Mouse (Mus musculus) heart, embryonic 11.5 days (tissue): ENCODE data around the gene Srsf1. TPM values are rescaled to one million over a fixed set of nuclear protein-coding genes. Genes with fewer than 3 reads are reported as not detected.

Experiments
- ATAC-seq: fragments of 200-750 bp; cut with Nextera tagmentation; replicated peaks from 2 replicates; pipeline ENCODE4 v1.8.0; 2017; ENCODE audit warnings: moderate library complexity; ENCODE audit not compliant: insufficient number of reproducible peaks, low FRiP score, low TSS enrichment
- H3K27ac ChIP-seq: fragments of 300-500 bp; sonication (generic); 2 replicates; pipeline ENCODE4 v1.5.1; 2014; ENCODE audit warnings: mild to moderate bottlenecking, low read depth, low read length
- H3K27me3 ChIP-seq: fragments of 300-500 bp; sonication (generic); 2 replicates; pipeline ENCODE4 v1.6.1; 2014; ENCODE audit warnings: mild to moderate bottlenecking, low read length, mixed read lengths; ENCODE audit not compliant: control insufficient read depth, insufficient read depth
- H3K36me3 ChIP-seq: fragments of 300-500 bp; sonication (generic); 2 replicates; pipeline ENCODE4 v1.6.1; 2014; ENCODE audit warnings: mild to moderate bottlenecking, low read length, moderate library complexity, mixed read lengths; ENCODE audit not compliant: control insufficient read depth, insufficient read depth
- H3K4me1 ChIP-seq: fragments of 300-500 bp; sonication (generic); 2 replicates; pipeline ENCODE4 v1.6.1; 2014; ENCODE audit warnings: low read length; ENCODE audit not compliant: control insufficient read depth, insufficient read depth
- H3K4me2 ChIP-seq: fragments of 300-500 bp; sonication (generic); 2 replicates; pipeline ENCODE4 v1.6.1; 2014; ENCODE audit warnings: mild to moderate bottlenecking, moderate library complexity
- H3K4me3 ChIP-seq: fragments of 300-500 bp; sonication (generic); 2 replicates; pipeline ENCODE4 v1.5.1; 2014; ENCODE audit warnings: low read depth, low read length
- H3K9ac ChIP-seq: fragments of 300-500 bp; sonication (generic); 2 replicates; pipeline ENCODE4 v1.6.1; 2014; ENCODE audit warnings: mild to moderate bottlenecking, low read depth, low read length, moderate library complexity
- H3K9me3 ChIP-seq: fragments of 300-500 bp; sonication (generic); replicated peaks from 2 replicates; pipeline ENCODE4 v1.6.1; 2016; ENCODE audit warnings: low read length; ENCODE audit not compliant: control insufficient read depth
- WGBS: fragments of 180-500 bp; shearing (Covaris S2); extraction: QIAGEN DNeasy Blood & Tissue Kit; methylation state at CpG from one replicate; pipeline ENCODE4 v1.1.7; 2014; ENCODE audit not compliant: insufficient replicate concordance; 5-methylcytosine and 5-hydroxymethylcytosine counted together
- polyA plus RNA-seq: library from polyadenylated mRNA; unstranded; fragments of >200 nt; fragmentation: Nextera tagmentation; extraction: Ambion mirVana; gene quantifications from 2 replicates; pipeline ENCODE4 v1.2.1, GENCODE M21; 2014

Gene Srsf1
- polyA plus RNA-seq, 1 experiment from 2014 or later = 205 TPM

DNA sequence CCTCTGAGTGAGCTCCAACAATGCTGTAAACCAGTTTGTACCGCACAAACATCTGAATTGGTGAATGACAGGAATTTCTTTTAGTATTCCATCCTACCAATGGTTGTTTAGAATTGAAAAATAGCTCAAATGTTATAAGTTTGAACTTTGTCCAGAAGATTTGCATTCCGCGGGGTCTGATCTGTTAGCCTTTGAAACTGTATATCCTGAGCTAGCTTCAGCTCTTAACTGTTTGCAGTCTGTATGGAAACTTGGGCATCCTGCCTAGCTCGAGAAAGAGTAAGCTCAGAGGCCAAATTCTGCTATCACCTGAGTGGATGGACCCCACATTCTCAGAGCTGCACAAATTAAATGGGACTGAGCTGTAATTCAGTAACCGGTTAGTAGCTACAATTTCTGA, 23.9 kb downstream of the Srsf1 start:
- peaks cover 18% of the 10 kb centered on the region for H3K4me1 ChIP-seq

DNA sequence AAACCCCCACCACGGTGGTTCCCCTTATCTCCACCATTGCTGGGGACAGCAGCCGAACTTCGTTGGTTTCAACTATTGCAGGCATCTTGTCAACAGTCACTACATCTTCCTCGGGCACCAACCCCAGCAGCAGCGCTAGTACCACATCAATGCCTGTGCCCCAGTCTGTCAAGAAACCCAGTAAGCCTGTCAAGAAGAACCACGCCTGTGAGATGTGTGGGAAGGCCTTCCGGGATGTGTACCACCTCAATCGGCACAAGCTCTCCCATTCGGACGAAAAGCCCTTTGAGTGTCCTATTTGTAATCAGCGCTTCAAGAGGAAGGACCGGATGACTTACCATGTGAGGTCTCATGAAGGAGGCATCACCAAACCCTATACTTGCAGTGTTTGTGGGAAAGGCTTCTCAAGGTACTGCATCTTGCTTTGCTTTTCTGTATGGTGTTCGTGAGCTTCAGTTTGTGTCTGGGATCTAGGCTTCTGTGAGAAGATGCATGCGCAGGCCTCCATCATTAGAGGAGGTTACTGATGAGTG, 26.2 kb downstream of the Srsf1 start:
- Histone ChIP-seq H3K36me3 (peaks cover 14% of the 10 kb centered on the region), H3K27me3 (no peaks in the 10 kb centered on the region), H3K4me1 (peaks cover 18% of the 10 kb centered on the region), H3K9ac (no peak overlapping the region), H3K4me3 (no peak overlapping the region), H3K9me3 (no peaks in the 10 kb centered on the region), H3K27ac (no peak overlapping the region), H3K4me2 (no peak overlapping the region)
- ATAC-seq = no peak
- 74% methylated on average over 14 of the region's 14 CpGs for WGBS

More for the DNA sequence above, 23.9 kb downstream of the Srsf1 start:
- Histone ChIP-seq H3K36me3 (peaks cover 6% of the 10 kb centered on the region), H3K4me3 (no peak overlapping the region), H3K4me2 (peak overlapping the region; percentile 94), H3K27me3 (no peaks in the 10 kb centered on the region), H3K27ac (no peak overlapping the region), H3K9me3 (no peaks in the 10 kb centered on the region), H3K9ac (no peak overlapping the region)
- WGBS = 68% methylated on average over 5 of the region's 5 CpGs
- no peak for ATAC-seq

DNA sequence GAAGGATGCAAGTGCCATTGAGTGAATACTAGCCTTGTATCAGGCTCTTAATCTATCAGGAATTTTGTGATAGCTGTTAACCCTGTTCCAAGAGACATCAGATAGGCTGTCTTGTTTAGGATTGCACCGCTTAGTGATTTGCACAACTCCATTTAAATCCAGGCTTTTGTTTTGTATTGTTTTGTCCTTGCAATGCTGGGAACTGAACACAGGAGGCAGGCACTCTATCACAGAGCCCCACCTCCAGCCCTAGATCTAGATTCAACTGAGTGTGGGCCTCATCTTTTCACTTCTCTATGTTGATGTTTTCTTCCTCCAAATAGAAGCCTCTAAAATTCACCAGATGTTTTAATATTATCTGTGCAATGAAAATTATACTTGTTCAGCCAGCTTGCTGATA, 28.5 kb downstream of the Srsf1 start:
- Histone ChIP-seq H3K27me3 (no peaks in the 10 kb centered on the region), H3K27ac (no peak overlapping the region), H3K4me1 (peaks cover 8% of the 10 kb centered on the region), H3K4me3 (no peak overlapping the region), H3K9me3 (no peaks in the 10 kb centered on the region), H3K4me2 (no peak overlapping the region), H3K9ac (no peak overlapping the region), H3K36me3 (peaks cover 32% of the 10 kb centered on the region)
- 84% methylated on average over 1 of the region's 1 CpGs for whole genome bisulfite sequencing
- ATAC-seq = no peak

DNA sequence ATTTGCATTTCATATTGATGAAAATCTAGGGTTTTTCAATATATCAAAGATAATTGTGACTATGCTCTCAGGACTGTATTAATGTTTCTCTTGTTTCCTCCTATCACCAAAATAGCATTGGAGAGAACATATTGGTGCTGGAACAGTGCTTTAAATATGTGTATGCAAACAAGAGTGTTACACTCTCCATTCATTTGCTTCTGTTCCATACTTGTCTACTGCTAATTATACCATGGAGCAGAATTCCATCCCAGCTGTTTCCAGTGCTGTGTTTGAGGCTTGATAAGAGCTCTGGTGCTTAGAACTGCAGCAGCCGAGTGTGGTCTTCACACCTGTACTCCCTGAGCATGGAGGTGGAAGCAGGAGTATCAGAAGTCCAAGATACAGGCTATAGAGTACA, 29.2 kb downstream of the Srsf1 start:
- Histone ChIP-seq H3K4me1 (peaks cover 1% of the 10 kb centered on the region), H3K27me3 (no peaks in the 10 kb centered on the region), H3K4me2 (no peak overlapping the region), H3K4me3 (no peak overlapping the region), H3K36me3 (peaks cover 36% of the 10 kb centered on the region), H3K9ac (no peak overlapping the region), H3K27ac (no peak overlapping the region), H3K9me3 (no peaks in the 10 kb centered on the region)
- WGBS = 58% methylated on average over 1 of the region's 1 CpGs
- no peak for ATAC-seq

DNA sequence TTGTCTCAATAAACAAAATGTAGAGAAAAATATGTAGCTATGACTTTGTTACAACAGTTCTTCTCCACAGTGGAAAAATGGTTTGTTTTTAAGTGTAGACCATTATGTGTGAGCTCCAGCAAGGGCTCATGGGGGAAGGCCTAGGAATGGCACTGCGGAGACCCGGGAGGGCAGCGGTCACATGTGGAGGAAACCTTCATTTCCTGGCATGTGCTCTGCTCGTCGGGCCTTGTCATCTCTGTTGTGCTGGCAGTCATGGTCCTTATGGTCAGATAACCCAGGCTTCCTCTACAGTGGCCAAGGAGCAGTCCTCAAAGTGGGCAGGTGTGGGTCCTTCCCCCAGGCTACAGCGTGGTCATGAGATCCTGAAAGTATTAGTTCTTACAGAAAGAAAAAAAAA, 36.5 kb downstream of the Srsf1 start:
- 58% methylated on average over 6 of the region's 6 CpGs for WGBS
- Histone ChIP-seq H3K9ac (no peak overlapping the region), H3K4me1 (peaks cover 10% of the 10 kb centered on the region), H3K36me3 (peaks cover 24% of the 10 kb centered on the region), H3K9me3 (no peaks in the 10 kb centered on the region), H3K27ac (no peak overlapping the region), H3K27me3 (no peaks in the 10 kb centered on the region), H3K4me3 (no peak overlapping the region), H3K4me2 (no peak overlapping the region)
- no peak for ATAC-seq

DNA sequence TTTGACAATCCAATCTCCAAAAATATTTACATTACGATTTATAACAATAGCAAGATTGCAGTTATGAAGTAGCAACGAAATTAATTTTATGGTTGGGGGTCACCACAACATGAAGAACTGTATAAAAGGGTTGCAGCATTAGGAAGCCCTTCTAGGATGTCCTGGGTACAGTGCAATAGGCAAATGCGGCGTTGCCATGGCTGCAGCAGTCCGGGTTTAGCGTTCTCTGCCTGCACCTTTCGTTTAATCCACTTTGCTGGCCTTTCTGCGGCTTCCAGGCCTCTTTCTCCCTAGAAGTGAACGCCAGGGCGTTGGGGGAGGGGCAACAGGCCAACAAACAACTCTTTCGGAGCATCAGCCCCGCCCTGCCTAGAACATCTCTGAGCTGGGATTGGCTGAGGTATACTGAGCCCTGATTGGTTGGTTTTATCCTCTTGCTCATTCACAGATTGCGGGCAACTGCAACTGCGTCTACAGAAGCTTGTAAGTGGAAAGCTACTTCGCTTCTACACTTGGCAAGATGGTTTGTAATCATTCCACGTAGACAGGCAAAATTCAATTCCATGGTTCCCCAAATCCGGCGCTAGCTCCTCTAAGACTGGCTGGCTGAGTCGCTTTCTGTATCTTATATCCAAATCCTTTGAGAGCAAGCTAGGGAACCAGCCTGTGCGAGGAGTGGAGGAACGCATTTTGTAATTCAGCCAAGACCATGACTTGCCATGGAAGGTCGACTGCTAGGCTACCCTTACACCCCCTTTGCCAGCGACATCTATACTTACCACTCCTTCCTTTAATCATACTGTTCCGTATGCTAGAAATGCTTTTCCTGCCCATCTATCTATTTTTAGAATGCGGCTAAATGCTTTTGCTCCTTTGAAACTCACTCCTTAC, 39.8 kb downstream of the Srsf1 start:
- ATAC-seq = peak; percentile 93
- peak overlapping the region; percentile 47; the same call in 1 of the 2 replicates for H3K9ac ChIP-seq
- 0 out of 2 replicates have a peak, but pooled peaks cover 2% of the 10 kb centered on the region for H3K36me3 ChIP-seq
- H3K4me1 ChIP-seq = peaks cover 10% of the 10 kb centered on the region
- peak overlapping the region; percentile 29; the same call in 1 of the 2 replicates for H3K27ac ChIP-seq
- peak overlapping the region; percentile 73 for H3K4me2 ChIP-seq
- H3K4me3 ChIP-seq = peak overlapping the region; percentile 34
- no peaks in the 10 kb centered on the region for H3K9me3 ChIP-seq
- 5% methylated on average over 25 of the region's 25 CpGs for WGBS
- H3K27me3 ChIP-seq = no peaks in the 10 kb centered on the region

DNA sequence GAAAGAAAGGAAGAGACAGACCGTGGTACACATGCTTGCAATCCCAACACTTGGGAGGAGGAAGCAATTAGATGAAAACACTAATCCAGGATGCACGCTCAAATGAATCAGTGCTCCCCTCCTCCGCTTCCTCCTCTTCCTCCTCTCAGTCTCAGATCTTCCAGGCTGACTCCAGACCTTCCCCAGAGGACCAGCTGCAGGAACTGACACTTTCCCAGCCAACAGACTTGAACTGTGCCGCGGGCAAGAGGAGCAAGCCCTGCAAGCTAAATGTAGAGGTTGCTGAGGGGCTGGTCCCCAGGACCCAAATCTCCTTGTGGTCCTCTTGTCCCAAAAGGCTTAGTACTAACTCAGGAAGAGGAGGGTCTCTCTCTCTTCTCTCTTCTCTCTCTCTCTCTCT, 42.0 kb downstream of the Srsf1 start:
- Histone ChIP-seq H3K4me3 (no peak overlapping the region), H3K27ac (no peak overlapping the region), H3K9ac (no peak overlapping the region), H3K4me1 (peaks cover 10% of the 10 kb centered on the region), H3K4me2 (no peak overlapping the region), H3K36me3 (no peaks in the 10 kb centered on the region), H3K9me3 (no peaks in the 10 kb centered on the region), H3K27me3 (no peaks in the 10 kb centered on the region)
- no peak for ATAC-seq
- WGBS = 56% methylated on average over 5 of the region's 5 CpGs

DNA sequence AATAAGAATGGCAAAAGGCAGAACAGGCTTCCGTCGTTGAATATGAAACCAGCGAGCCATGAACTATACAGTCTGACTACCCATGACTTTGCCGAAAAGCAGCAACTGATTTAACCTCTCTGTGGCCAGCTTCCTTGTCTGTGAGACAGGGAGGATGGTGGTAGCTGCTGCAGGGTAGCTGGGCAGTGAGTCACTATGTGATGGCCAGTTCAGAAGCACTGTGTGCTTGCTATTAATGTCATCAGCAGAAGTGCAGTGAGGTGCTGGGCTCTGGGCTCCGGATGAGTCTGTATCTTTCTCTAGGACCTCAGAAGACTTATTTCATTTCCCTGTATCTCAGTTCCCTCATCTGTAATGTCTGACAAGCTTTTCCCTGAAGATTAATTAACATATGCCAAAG, 43.1 kb downstream of the Srsf1 start:
- H3K4me3 ChIP-seq = no peak overlapping the region
- H3K9ac ChIP-seq = no peak overlapping the region
- 75% methylated on average over 5 of the region's 5 CpGs for WGBS
- H3K27ac ChIP-seq = no peak overlapping the region
- ATAC-seq = no peak
- H3K36me3 ChIP-seq = no peaks in the 10 kb centered on the region
- no peak overlapping the region for H3K4me2 ChIP-seq
- no peaks in the 10 kb centered on the region for H3K27me3 ChIP-seq
- H3K9me3 ChIP-seq = no peaks in the 10 kb centered on the region
- peaks cover 10% of the 10 kb centered on the region for H3K4me1 ChIP-seq
